Mouse (Mus musculus) ES-Bruce4 (cell line): ENCODE data around the gene Daglb. TPM values are rescaled to one million over a fixed set of nuclear protein-coding genes. Genes with fewer than 3 reads are reported as not detected.
"Not testable (repeated sequence)": the region's sequence is repeated elsewhere in the genome, so short reads cannot be mapped to it uniquely, and the experiment has no call there.

Experiments
- H3K27ac ChIP-seq: 2 replicates; pipeline ENCODE4 v1.5.1; 2012; ENCODE audit warnings: low read length, inconsistent platforms; ENCODE audit not compliant: insufficient read depth
- H3K27me3 ChIP-seq: 2 replicates; pipeline ENCODE4 v1.6.1; 2012; ENCODE audit warnings: mild to moderate bottlenecking, low read length, inconsistent platforms; ENCODE audit not compliant: control insufficient read depth, poor library complexity, insufficient read depth, severe bottlenecking
- H3K36me3 ChIP-seq: 2 replicates; pipeline ENCODE4 v1.6.1; 2012; ENCODE audit warnings: inconsistent platforms, mild to moderate bottlenecking, low read length, moderate library complexity; ENCODE audit not compliant: control insufficient read depth, poor library complexity, insufficient read depth, severe bottlenecking
- H3K4me1 ChIP-seq: one replicate; pipeline ENCODE4 v1.8.1; 2011; ENCODE audit warnings: low read length; ENCODE audit not compliant: control insufficient read depth, insufficient read depth
- H3K4me3 ChIP-seq: 2 replicates; pipeline ENCODE4 v1.5.1; 2011; ENCODE audit warnings: low read depth, mild to moderate bottlenecking, low read length
- H3K9ac ChIP-seq: 2 replicates; pipeline ENCODE4 v1.6.1; 2012; ENCODE audit warnings: low read depth, mild to moderate bottlenecking, inconsistent platforms; ENCODE audit not compliant: poor library complexity, severe bottlenecking
- H3K9me3 ChIP-seq: replicated peaks from 2 replicates; pipeline ENCODE4 v1.6.1; 2012; ENCODE audit warnings: mild to moderate bottlenecking, low read length, inconsistent platforms; ENCODE audit not compliant: control insufficient read depth, poor library complexity, insufficient read depth, severe bottlenecking
- CTCF ChIP-seq: IDR thresholded peaks from one replicate; pipeline ENCODE4 v1.8.1; 2011; ENCODE audit warnings: low read depth, low read length
- EP300 ChIP-seq: IDR thresholded peaks from 2 replicates; pipeline ENCODE4 v1.6.1; 2011; ENCODE audit warnings: low read depth, low read length; ENCODE audit not compliant: insufficient read depth
- POLR2A ChIP-seq: IDR thresholded peaks from one replicate; pipeline ENCODE4 v1.8.1; 2011; ENCODE audit warnings: low read length; ENCODE audit not compliant: insufficient read depth
- polyA plus RNA-seq: library from polyadenylated mRNA; stranded (reverse); fragments of >200 nt; gene quantifications from 2 replicates; pipeline ENCODE4 v1.2.4, GENCODE M21; 2011; ENCODE audit warnings: low read depth; ENCODE audit not compliant: missing spikeins, insufficient read depth, insufficient read length

The Daglb gene
- polyA plus RNA-seq, 1 experiment = 3.1 TPM

GRCm38 (mm10) chr5:143539111-143539510 lies 74.7 kb downstream of the Daglb start:
- TF ChIP-seq EP300 (no peak), CTCF (no peak), POLR2A (no peak)
- H3K36me3 ChIP-seq = no peaks in the 10 kb centered on the region
- no peaks in the 10 kb centered on the region for H3K27me3 ChIP-seq
- no peak overlapping the region for H3K27ac ChIP-seq
- H3K9ac ChIP-seq = no peak overlapping the region
- no peak overlapping the region for H3K4me3 ChIP-seq
- no peaks in the 10 kb centered on the region for H3K4me1 ChIP-seq
- no peaks in the 10 kb centered on the region for H3K9me3 ChIP-seq

GRCm38 (mm10) chr5:143547384-143547783 lies 83.0 kb downstream of the Daglb start:
- H3K27me3 ChIP-seq = no peaks in the 10 kb centered on the region
- no peaks in the 10 kb centered on the region for H3K4me1 ChIP-seq
- no peaks in the 10 kb centered on the region for H3K9me3 ChIP-seq
- no peak overlapping the region for H3K4me3 ChIP-seq
- H3K36me3 ChIP-seq = peaks cover 3% of the 10 kb centered on the region; the same call in 1 of the 2 replicates
- H3K9ac ChIP-seq = no peak overlapping the region
- TF ChIP-seq POLR2A = no peak
- 0 out of 2 replicates have a peak, but pooled peaks have one; percentile 53 for TF ChIP-seq EP300
- TF ChIP-seq CTCF = peak; percentile 99
- H3K27ac ChIP-seq = no peak overlapping the region

GRCm38 (mm10) chr5:143547866-143548265 lies 83.5 kb downstream of the Daglb start:
- peak overlapping the region; percentile 67 for H3K9ac ChIP-seq
- no peak overlapping the region for H3K27ac ChIP-seq
- no peak for TF ChIP-seq POLR2A
- TF ChIP-seq CTCF = no peak
- no peak for TF ChIP-seq EP300
- H3K4me1 ChIP-seq = no peaks in the 10 kb centered on the region
- no peak overlapping the region for H3K4me3 ChIP-seq
- peaks cover 3% of the 10 kb centered on the region; the same call in 1 of the 2 replicates for H3K36me3 ChIP-seq
- no peaks in the 10 kb centered on the region for H3K9me3 ChIP-seq
- no peaks in the 10 kb centered on the region for H3K27me3 ChIP-seq

GRCm38 (mm10) chr5:143548401-143548846 lies 84.0 kb downstream of the Daglb start:
- H3K36me3 ChIP-seq = peaks cover 3% of the 10 kb centered on the region; the same call in 1 of the 2 replicates

GRCm38 (mm10) chr5:143548922-143549321 lies 84.5 kb downstream of the Daglb start:
- not testable (repeated sequence) for H3K36me3 ChIP-seq, H3K27me3 ChIP-seq, H3K27ac ChIP-seq, H3K4me1 ChIP-seq, H3K9me3 ChIP-seq
- peak overlapping the region; percentile 64 for H3K4me3 ChIP-seq
- H3K9ac ChIP-seq = peak overlapping the region; percentile 67

More at GRCm38 (mm10) chr5:143548401-143548846, 84.0 kb downstream of the Daglb start:
- Histone ChIP-seq H3K27ac (no peak overlapping the region), H3K9ac (peak overlapping the region; percentile 67), H3K9me3 (no peaks in the 10 kb centered on the region), H3K4me1 (no peaks in the 10 kb centered on the region), H3K4me3 (peak overlapping the region; percentile 37), H3K27me3 (no peaks in the 10 kb centered on the region)
- peak; percentile 75 for TF ChIP-seq CTCF
- peak; percentile 44 for TF ChIP-seq POLR2A
- TF ChIP-seq EP300 = no peak

- no peak overlapping the region for H3K9ac ChIP-seq
- no peaks in the 10 kb centered on the region for H3K27me3 ChIP-seq
- H3K36me3 ChIP-seq = peaks cover 3% of the 10 kb centered on the region; the same call in 1 of the 2 replicates
- no peak overlapping the region for H3K4me3 ChIP-seq
- no peaks in the 10 kb centered on the region for H3K4me1 ChIP-seq
- no peaks in the 10 kb centered on the region for H3K9me3 ChIP-seq
- no peak overlapping the region for H3K27ac ChIP-seq
- no peak for TF ChIP-seq POLR2A
- no peak for TF ChIP-seq EP300
- no peak for TF ChIP-seq CTCF
Measured at GRCm38 (mm10) chr5:143552911-143553310, 88.5 kb downstream of the Daglb start.
